Mouse (Mus musculus) ES-E14 (cell line): ENCODE results near the gene Plxnb1. TPM values are rescaled to one million over a fixed set of nuclear protein-coding genes. Genes with fewer than 3 reads are reported as not detected.
A peak's percentile ranks its signal among the peaks of the same experiment; 100 is the strongest.

Experiments
- DNase-seq: peaks from one replicate; pipeline ENCODE4 v3.0.0-alpha.2; 2013; ENCODE audit warnings: low read depth, low spot score
- H3K27ac ChIP-seq: 2 replicates; pipeline ENCODE4 v1.5.1; 2012; ENCODE audit warnings: low read depth, mild to moderate bottlenecking, low read length, moderate library complexity, mixed read lengths; ENCODE audit not compliant: poor library complexity, insufficient read depth, severe bottlenecking
- H3K36me3 ChIP-seq: 2 replicates; pipeline ENCODE4 v1.6.1; 2012; ENCODE audit warnings: mild to moderate bottlenecking, low read length, moderate library complexity, mixed read lengths; ENCODE audit not compliant: control insufficient read depth, poor library complexity, insufficient read depth, severe bottlenecking
- H3K4me1 ChIP-seq, 2 experiments: fragments of 150-350 bp in 1 of 2; sonication (generic) in 1 of 2; 2 replicates each; pipeline ENCODE4 v1.6.1; 2012; ENCODE audit warnings: low read length in 2 of 2, mild to moderate bottlenecking in 1 of 2, mixed read lengths in 1 of 2; ENCODE audit not compliant: control insufficient read depth in 2 of 2, insufficient read depth in 2 of 2, poor library complexity in 1 of 2
- H3K4me3 ChIP-seq, 2 experiments: fragments of 150-350 bp in 1 of 2; sonication (generic) in 1 of 2; 2 replicates each; pipeline ENCODE4 v1.5.1; 2012; ENCODE audit warnings: low read length in 2 of 2, low read depth in 1 of 2, mild to moderate bottlenecking in 1 of 2, mixed read lengths in 1 of 2; ENCODE audit not compliant: insufficient read depth in 1 of 2, poor library complexity in 1 of 2, severe bottlenecking in 1 of 2
- H3K9ac ChIP-seq: 2 replicates; pipeline ENCODE4 v1.6.1; 2012; ENCODE audit warnings: low read depth, mild to moderate bottlenecking, low read length, mixed read lengths; ENCODE audit not compliant: poor library complexity, insufficient read depth, severe bottlenecking
- H3K9me3 ChIP-seq: fragments of 150-350 bp; sonication (generic); 2 replicates; pipeline ENCODE4 v1.6.1; 2012; ENCODE audit warnings: low read depth, mild to moderate bottlenecking, low read length; ENCODE audit not compliant: control insufficient read depth, insufficient read depth
- CHD2 ChIP-seq: IDR thresholded peaks from 2 replicates; pipeline ENCODE4 v1.6.1; 2014; ENCODE audit warnings: mild to moderate bottlenecking, low read depth, low read length, inconsistent platforms
- HCFC1 ChIP-seq: IDR thresholded peaks from 2 replicates; pipeline ENCODE4 v1.6.1; 2012; ENCODE audit warnings: low read length, inconsistent platforms, borderline replicate concordance; ENCODE audit not compliant: insufficient read depth
- MAFK ChIP-seq: IDR thresholded peaks from 2 replicates; pipeline ENCODE4 v1.6.1; 2014; ENCODE audit warnings: mild to moderate bottlenecking, low read depth, low read length, inconsistent platforms; ENCODE audit not compliant: insufficient read depth
- ZC3H11A ChIP-seq: IDR thresholded peaks from 2 replicates; pipeline ENCODE4 v1.6.1; 2012; ENCODE audit warnings: low read depth, mild to moderate bottlenecking, inconsistent platforms, low read length, borderline replicate concordance
- ZNF384 ChIP-seq: IDR thresholded peaks from 2 replicates; pipeline ENCODE4 v1.6.1; 2012; ENCODE audit warnings: low read depth, low read length, inconsistent platforms
- in situ Hi-C, 2 experiments: fragments of 600-800 bp; cut with MboI; formaldehyde crosslinking; loops; one replicate each; pipeline ENCODE4 v1.15.1; 2025; ENCODE audit warnings: low sequenced_read_pairs in 2 of 2, inconsistent platforms in 1 of 2; ENCODE audit not compliant: unreplicated experiment in 2 of 2
- total RNA-seq: library from RNA; depleted of rRNA; stranded (reverse); fragments of 300-350 nt; gene quantifications from 2 replicates; pipeline ENCODE4 v1.2.3, GENCODE M21; 2012

The Plxnb1 gene
- total RNA-seq, 1 experiment = 17.8 TPM

GRCm38 (mm10) chr9:109093786-109094552, 1.2 kb upstream of the Plxnb1 start:
- no peaks in the 10 kb centered on the region for H3K9me3 ChIP-seq
- H3K4me1 ChIP-seq = peaks cover 0 to 18% of the 10 kb centered on the region in 2 experiments; a peak in 1 of 4 replicates
- in situ Hi-C loops = no loop called here
- DNase-seq = no peak
- TF ChIP-seq ZNF384 (no peak), ZC3H11A (no peak), CHD2 (no peak), HCFC1 (no peak)
- H3K4me3 ChIP-seq = peak overlapping the region; percentile 82 to 84
- H3K36me3 ChIP-seq = peaks cover under 1% of the 10 kb centered on the region; the same call in 1 of the 2 replicates
- peak overlapping the region; percentile 4; the same call in 1 of the 2 replicates for H3K27ac ChIP-seq
- H3K9ac ChIP-seq = no peak overlapping the region

- Histone ChIP-seq H3K4me1 (peaks cover 0 to 18% of the 10 kb centered on the region in 2 experiments; a peak in 1 of 4 replicates), H3K9ac (peak overlapping the region; percentile 85), H3K9me3 (no peaks in the 10 kb centered on the region), H3K36me3 (peaks cover 6% of the 10 kb centered on the region; the same call in 1 of the 2 replicates), H3K27ac (peak overlapping the region; percentile 78), H3K4me3 (peak overlapping the region; percentile 82 to 84)
- in situ Hi-C loops = no loop called here
- DNase-seq = no peak
- TF ChIP-seq CHD2 (0 out of 2 replicates have a peak, but pooled peaks have one; percentile 32), HCFC1 (peak; percentile 55; the same call in 1 of the 2 replicates), ZC3H11A (0 out of 2 replicates have a peak, but pooled peaks have one; percentile 9), ZNF384 (no peak)
Observed at GRCm38 (mm10) chr9:109094553-109095136, 544 bp upstream of the Plxnb1 start.

- H3K36me3 ChIP-seq = peaks cover 17% of the 10 kb centered on the region; the same call in 1 of the 2 replicates
- H3K27ac ChIP-seq = no peak overlapping the region
- H3K9ac ChIP-seq = peak overlapping the region; percentile 85
- H3K4me3 ChIP-seq = peak overlapping the region; percentile 82 to 84
- TF ChIP-seq MAFK (no peak), ZNF384 (no peak), HCFC1 (no peak)
- DNase-seq = no peak
- H3K4me1 ChIP-seq = peaks cover 0 to 18% of the 10 kb centered on the region in 2 experiments; a peak in 1 of 4 replicates
- H3K9me3 ChIP-seq = no peaks in the 10 kb centered on the region
- in situ Hi-C loops = no loop called here
Observed at GRCm38 (mm10) chr9:109096251-109096661, 1.1 kb downstream of the Plxnb1 start.

GRCm38 (mm10) chr9:109096856-109097255, 1.7 kb downstream of the Plxnb1 start:
- Histone ChIP-seq H3K9me3 (no peaks in the 10 kb centered on the region), H3K4me3 (no peak overlapping the region; a peak in 1 of 4 replicates), H3K9ac (no peak overlapping the region), H3K27ac (no peak overlapping the region), H3K36me3 (peaks cover 18% of the 10 kb centered on the region; the same call in 1 of the 2 replicates), H3K4me1 (peaks cover 0 to 18% of the 10 kb centered on the region in 2 experiments; a peak in 1 of 4 replicates)
- in situ Hi-C loops = no loop called here
- DNase-seq = no peak
- TF ChIP-seq MAFK (no peak), ZNF384 (no peak), HCFC1 (no peak), ZC3H11A (no peak), CHD2 (no peak)
